Mouse (Mus musculus): ENCODE results near the gene Tmem125. TPM values are rescaled to one million over a fixed set of nuclear protein-coding genes. Genes with fewer than 3 reads are reported as not detected.
"Not testable (repeated sequence)": the region's sequence is repeated elsewhere in the genome, so short reads cannot be mapped to it uniquely, and the experiment has no call there.

Tmem125 gene
- polyA plus RNA-seq, 1 experiment from 2014 or later, result not detected

GRCm38 (mm10) chr4:118507171-118507570, 36.7 kb downstream of the Tmem125 start:
- not testable (repeated sequence) for H3K4me2 ChIP-seq (replicated peaks); H3K4me1 ChIP-seq (replicated peaks; ENCODE audit: control insufficient read depth, insufficient read depth, low read length); H3K9ac ChIP-seq; H3K27ac ChIP-seq; H3K4me3 ChIP-seq (replicated peaks; ENCODE audit: low read length); ATAC-seq (ENCODE audit: low FRiP score); H3K36me3 ChIP-seq (replicated peaks; ENCODE audit: control insufficient read depth, insufficient read depth); DNase-seq (ENCODE audit: low spot score); H3K27me3 ChIP-seq (ENCODE audit: control insufficient read depth, insufficient read depth, low read length); H3K9me3 ChIP-seq (ENCODE audit: control insufficient read depth, low read length)
- WGBS, result 93% methylated on average over 1 of the region's 1 CpGs

- ATAC-seq (ENCODE audit: low FRiP score) (no peak), DNase-seq (ENCODE audit: low spot score) (no peak)
- Histone ChIP-seq H3K9ac (no peak overlapping the region), H3K4me1 (replicated peaks; ENCODE audit: control insufficient read depth, insufficient read depth, low read length) (no peaks in the 10 kb centered on the region), H3K4me3 (replicated peaks; ENCODE audit: low read length) (no peak overlapping the region), H3K27me3 (ENCODE audit: control insufficient read depth, insufficient read depth, low read length) (no peaks in the 10 kb centered on the region), H3K27ac (no peak overlapping the region), H3K36me3 (replicated peaks; ENCODE audit: control insufficient read depth, insufficient read depth) (no peaks in the 10 kb centered on the region), H3K4me2 (replicated peaks) (no peak overlapping the region), H3K9me3 (ENCODE audit: control insufficient read depth, low read length) (no peaks in the 10 kb centered on the region)
- 90% methylated on average over 3 of the region's 3 CpGs for WGBS
Observed at GRCm38 (mm10) chr4:118505551-118505950, 38.3 kb downstream of the Tmem125 start.

- Histone ChIP-seq H3K9me3 (ENCODE audit: control insufficient read depth, low read length) (no peaks in the 10 kb centered on the region), H3K4me3 (replicated peaks; ENCODE audit: low read length) (no peak overlapping the region), H3K4me1 (replicated peaks; ENCODE audit: control insufficient read depth, insufficient read depth, low read length) (no peaks in the 10 kb centered on the region), H3K27ac (no peak overlapping the region), H3K36me3 (replicated peaks; ENCODE audit: control insufficient read depth, insufficient read depth) (no peaks in the 10 kb centered on the region), H3K9ac (no peak overlapping the region), H3K4me2 (replicated peaks) (no peak overlapping the region), H3K27me3 (ENCODE audit: control insufficient read depth, insufficient read depth, low read length) (no peaks in the 10 kb centered on the region)
- DNase-seq (ENCODE audit: low spot score) (no peak), ATAC-seq (ENCODE audit: low FRiP score) (no peak)
- 71% methylated on average over 9 of the region's 9 CpGs for WGBS
Observed at GRCm38 (mm10) chr4:118500792-118501191, 43.1 kb downstream of the Tmem125 start.

GRCm38 (mm10) chr4:118500171-118500724, 43.6 kb downstream of the Tmem125 start:
- Histone ChIP-seq H3K4me1 (replicated peaks; ENCODE audit: control insufficient read depth, insufficient read depth, low read length) (no peaks in the 10 kb centered on the region), H3K27me3 (ENCODE audit: control insufficient read depth, insufficient read depth, low read length) (no peaks in the 10 kb centered on the region), H3K36me3 (replicated peaks; ENCODE audit: control insufficient read depth, insufficient read depth) (no peaks in the 10 kb centered on the region), H3K4me2 (replicated peaks) (no peak overlapping the region), H3K27ac (no peak overlapping the region), H3K4me3 (replicated peaks; ENCODE audit: low read length) (no peak overlapping the region), H3K9me3 (ENCODE audit: control insufficient read depth, low read length) (no peaks in the 10 kb centered on the region), H3K9ac (no peak overlapping the region)
- 49% methylated on average over 6 of the region's 6 CpGs for WGBS
- DNase-seq (ENCODE audit: low spot score), result no peak
- no peak for ATAC-seq (ENCODE audit: low FRiP score)

Other genes starting within 250 kb of the Tmem125 start
- 11.6 and 14.0 TPM in 2 replicates for gene Szt2, start 134.8 kb downstream of the Tmem125 start, polyA plus RNA-seq (2014; fragmentation: Nextera tagmentation; extraction: Ambion mirVana)
- 98.6 and 102 TPM in 2 replicates for gene Med8, start 134.7 kb downstream of the Tmem125 start, polyA plus RNA-seq (2014; fragmentation: Nextera tagmentation; extraction: Ambion mirVana)
- gene Elovl1, start 116.0 kb downstream of the Tmem125 start, polyA plus RNA-seq (2014; fragmentation: Nextera tagmentation; extraction: Ambion mirVana), result 29.5 and 32.4 TPM in 2 replicates
- gene Cdc20, start 106.7 kb downstream of the Tmem125 start, polyA plus RNA-seq (2014; fragmentation: Nextera tagmentation; extraction: Ambion mirVana), result 30.1 and 40.2 TPM in 2 replicates
- gene Mpl, start 86.5 kb downstream of the Tmem125 start, polyA plus RNA-seq (2014; fragmentation: Nextera tagmentation; extraction: Ambion mirVana), result 0.28 and 0.34 TPM in 2 replicates
- 14.3 and 15.1 TPM in 2 replicates for gene Tie1, start 54.0 kb downstream of the Tmem125 start, polyA plus RNA-seq (2014; fragmentation: Nextera tagmentation; extraction: Ambion mirVana)
- gene 2610528J11Rik, start 17.0 kb downstream of the Tmem125 start, polyA plus RNA-seq (2014; fragmentation: Nextera tagmentation; extraction: Ambion mirVana), result not detected in 2 replicates
- 1.7 and 3.1 TPM in 2 replicates for gene Cfap57, start 76.7 kb upstream of the Tmem125 start, polyA plus RNA-seq (2014; fragmentation: Nextera tagmentation; extraction: Ambion mirVana)
- gene Ebna1bp2, start 76.8 kb upstream of the Tmem125 start, polyA plus RNA-seq (2014; fragmentation: Nextera tagmentation; extraction: Ambion mirVana), result 102 TPM in 2 replicates
- gene Olfr62, start 114.9 kb upstream of the Tmem125 start, polyA plus RNA-seq (2014; fragmentation: Nextera tagmentation; extraction: Ambion mirVana), result not detected in 2 replicates
- gene Olfr1342, start 148.7 kb upstream of the Tmem125 start, polyA plus RNA-seq (2014; fragmentation: Nextera tagmentation; extraction: Ambion mirVana), result not detected in 2 replicates
- gene Olfr1341, start 159.5 kb upstream of the Tmem125 start, polyA plus RNA-seq (2014; fragmentation: Nextera tagmentation; extraction: Ambion mirVana), result not detected in 2 replicates
- gene Olfr1340, start 176.1 kb upstream of the Tmem125 start, polyA plus RNA-seq (2014; fragmentation: Nextera tagmentation; extraction: Ambion mirVana), result not detected in 2 replicates
- gene Olfr1339, start 188.1 kb upstream of the Tmem125 start, polyA plus RNA-seq (2014; fragmentation: Nextera tagmentation; extraction: Ambion mirVana), result not detected in 2 replicates
- gene Olfr1338, start 214.7 kb upstream of the Tmem125 start, polyA plus RNA-seq (2014; fragmentation: Nextera tagmentation; extraction: Ambion mirVana), result not detected in 2 replicates
- gene Olfr1337, start 238.5 kb upstream of the Tmem125 start, polyA plus RNA-seq (2014; fragmentation: Nextera tagmentation; extraction: Ambion mirVana), result not detected in 2 replicates

All from hindbrain, embryonic 14.5 days (tissue).